Mouse (Mus musculus): Measurements from ENCODE around the gene Ccdc107.
A peak's percentile ranks its signal among the peaks of the same experiment; 100 is the strongest.

Gene Ccdc107

GRCm38 (mm10) chr4:43511675-43512454 lies 19.2 kb downstream of the Ccdc107 start:
- no peak for DNase-seq (ENCODE audit: low spot score in 2 of 2)

GRCm38 (mm10) chr4:43512653-43513052 lies 20.0 kb downstream of the Ccdc107 start:
- DNase-seq (ENCODE audit: low spot score in 2 of 2): no peak

- no peak for DNase-seq (ENCODE audit: low spot score in 2 of 2)
These were observed 20.6 kb downstream of the Ccdc107 start for GRCm38 (mm10) chr4:43513300-43513699.

- DNase-seq (ENCODE audit: low spot score in 2 of 2): no peak
These were observed 21.1 kb downstream of the Ccdc107 start for GRCm38 (mm10) chr4:43513791-43514190.

GRCm38 (mm10) chr4:43515764-43516708 lies 23.3 kb downstream of the Ccdc107 start:
- DNase-seq (ENCODE audit: low spot score in 2 of 2): no peak

- no peak for DNase-seq (ENCODE audit: low spot score in 2 of 2)
These were observed 26.9 kb downstream of the Ccdc107 start for GRCm38 (mm10) chr4:43519551-43519950.

- DNase-seq (ENCODE audit: low spot score in 2 of 2): peak; percentile 91 to 96
These were observed 27.3 kb downstream of the Ccdc107 start for GRCm38 (mm10) chr4:43519956-43520355.

- no peak for DNase-seq (ENCODE audit: low spot score in 2 of 2)
These were observed 35.2 kb downstream of the Ccdc107 start for GRCm38 (mm10) chr4:43527880-43528279.

GRCm38 (mm10) chr4:43528487-43528886 lies 35.8 kb downstream of the Ccdc107 start:
- peak in 1 of 2 experiments; percentile 16 for DNase-seq (ENCODE audit: low spot score in 2 of 2)

GRCm38 (mm10) chr4:43530081-43530501 lies 37.4 kb downstream of the Ccdc107 start:
- DNase-seq (ENCODE audit: low spot score in 2 of 2): no peak

GRCm38 (mm10) chr4:43530581-43530980 lies 37.9 kb downstream of the Ccdc107 start:
- DNase-seq (ENCODE audit: low spot score in 2 of 2): peak; percentile 85

- no peak for DNase-seq (ENCODE audit: low spot score in 2 of 2)
These were observed 40.6 kb downstream of the Ccdc107 start for GRCm38 (mm10) chr4:43533270-43533669.

- DNase-seq (ENCODE audit: low spot score in 2 of 2): no peak
These were observed 42.9 kb downstream of the Ccdc107 start for GRCm38 (mm10) chr4:43535628-43536027.

- DNase-seq (ENCODE audit: low spot score in 2 of 2): no peak
These were observed 43.3 kb downstream of the Ccdc107 start for GRCm38 (mm10) chr4:43536031-43536430.

GRCm38 (mm10) chr4:43542044-43542443 lies 49.3 kb downstream of the Ccdc107 start:
- no peak for DNase-seq (ENCODE audit: low spot score in 2 of 2)

Data from right cerebral cortex, adult 2 months (tissue).